Mouse (Mus musculus): ENCODE measurements around the gene Sox11. TPM values are rescaled to one million over a fixed set of nuclear protein-coding genes. Genes with fewer than 3 reads are reported as not detected.

Gene Sox11
- polyA plus RNA-seq, 1 experiment: 18.9 TPM

DNA sequence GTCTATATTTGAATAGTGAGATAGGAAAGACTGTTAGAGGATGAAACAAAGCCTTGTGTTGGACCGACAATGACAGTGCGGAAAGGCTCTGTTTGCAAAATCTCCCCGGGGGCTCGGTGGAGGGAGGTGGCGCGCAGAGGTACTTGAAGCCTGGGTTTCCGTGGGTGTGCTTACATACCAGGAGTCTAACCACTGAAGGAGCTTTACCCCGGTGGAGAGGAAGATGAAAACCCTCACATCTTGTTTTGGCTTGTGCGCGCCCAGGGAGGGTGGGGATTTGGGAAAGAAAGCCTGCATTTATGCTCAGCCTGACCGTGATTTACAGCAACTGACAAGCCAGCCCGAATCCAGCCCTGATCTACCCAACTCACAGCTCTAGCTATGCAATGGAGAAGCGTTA lies 31.7 kb downstream of the Sox11 start:
- no peak for TF ChIP-seq POLR2A (IDR thresholded peaks at IDR 0.05; ENCODE audit: low read depth, low read length)
- no peak for TF ChIP-seq CTCF (IDR thresholded peaks at IDR 0.05; ENCODE audit: borderline replicate concordance, insufficient read depth, low read length)
- no peak overlapping the region for H3K27ac ChIP-seq (ENCODE audit: insufficient read depth, low read length)
- H3K4me1 ChIP-seq (ENCODE audit: control insufficient read depth, insufficient read depth, low read length): no peaks in the 10 kb centered on the region
- no peak overlapping the region for H3K4me3 ChIP-seq (ENCODE audit: insufficient read depth, low read length)

DNA sequence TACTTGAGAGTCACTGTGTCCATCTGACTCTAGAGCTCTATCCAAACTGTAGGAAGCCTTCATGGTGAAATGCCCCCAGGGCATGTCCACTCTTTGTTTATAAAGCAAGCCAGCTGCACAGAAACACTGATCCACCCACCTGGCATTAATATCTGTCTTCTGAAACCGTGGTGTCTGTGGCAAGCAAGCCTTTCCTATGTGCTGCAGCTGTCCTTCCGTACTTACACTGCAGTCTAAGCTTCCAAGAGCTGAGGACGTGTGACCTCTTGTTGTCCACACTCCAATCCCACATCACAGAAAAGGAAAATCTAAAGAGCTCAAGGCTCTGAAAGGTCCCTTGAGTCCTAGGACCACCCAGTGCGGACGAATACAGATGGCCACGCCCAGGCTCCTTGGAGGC lies 32.4 kb downstream of the Sox11 start:
- Histone ChIP-seq H3K4me3 (ENCODE audit: insufficient read depth, low read length) (no peak overlapping the region), H3K4me1 (ENCODE audit: control insufficient read depth, insufficient read depth, low read length) (no peaks in the 10 kb centered on the region), H3K27ac (ENCODE audit: insufficient read depth, low read length) (no peak overlapping the region)
- TF ChIP-seq CTCF (IDR thresholded peaks at IDR 0.05; ENCODE audit: borderline replicate concordance, insufficient read depth, low read length) (no peak), POLR2A (IDR thresholded peaks at IDR 0.05; ENCODE audit: low read depth, low read length) (no peak)

DNA sequence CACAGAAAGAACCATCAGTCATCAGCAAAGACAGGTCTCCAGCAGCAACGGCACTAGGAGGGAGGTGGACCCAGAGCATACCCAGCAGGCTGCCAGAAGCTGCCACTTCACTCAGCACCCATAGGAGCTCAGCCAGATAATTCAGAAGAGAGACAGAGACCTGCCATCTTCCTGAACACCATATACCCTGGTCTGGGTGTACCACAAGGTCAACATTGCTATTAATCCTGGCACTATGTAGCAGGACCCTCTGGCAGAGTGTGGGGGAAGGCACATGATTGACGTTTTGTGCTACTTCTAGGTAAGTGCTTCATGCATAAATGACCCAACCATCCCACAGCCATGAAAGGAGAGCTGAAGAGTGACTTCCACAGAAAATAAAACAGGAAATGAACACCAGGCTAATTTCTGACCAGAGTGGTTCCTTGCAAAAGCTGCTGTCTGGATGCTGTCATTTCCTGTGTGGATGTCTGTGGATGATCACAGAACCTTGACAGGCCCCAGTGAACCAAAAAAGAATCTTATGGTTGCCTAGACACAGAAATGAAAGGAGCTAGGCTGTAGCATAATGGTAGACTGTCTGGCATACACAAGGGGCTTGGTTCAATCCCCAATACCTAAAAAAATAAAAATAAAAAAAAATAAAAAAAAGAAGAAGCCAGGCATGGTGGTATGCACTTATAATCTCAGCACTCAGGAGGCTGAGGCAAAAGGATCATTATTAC lies 37.5 kb downstream of the Sox11 start:
- TF ChIP-seq CTCF (IDR thresholded peaks at IDR 0.05; ENCODE audit: borderline replicate concordance, insufficient read depth, low read length): no peak
- no peak for TF ChIP-seq POLR2A (IDR thresholded peaks at IDR 0.05; ENCODE audit: low read depth, low read length)
- Histone ChIP-seq H3K27ac (ENCODE audit: insufficient read depth, low read length) (no peak overlapping the region), H3K4me1 (ENCODE audit: control insufficient read depth, insufficient read depth, low read length) (no peaks in the 10 kb centered on the region), H3K4me3 (ENCODE audit: insufficient read depth, low read length) (no peak overlapping the region)

GRCm38 (mm10) chr12:27303190-27303589 lies 39.2 kb downstream of the Sox11 start:
- H3K27ac ChIP-seq (ENCODE audit: insufficient read depth, low read length): no peak overlapping the region
- H3K4me3 ChIP-seq (ENCODE audit: insufficient read depth, low read length): no peak overlapping the region
- no peak for TF ChIP-seq POLR2A (IDR thresholded peaks at IDR 0.05; ENCODE audit: low read depth, low read length)
- TF ChIP-seq CTCF (IDR thresholded peaks at IDR 0.05; ENCODE audit: borderline replicate concordance, insufficient read depth, low read length): no peak
- H3K4me1 ChIP-seq (ENCODE audit: control insufficient read depth, insufficient read depth, low read length): no peaks in the 10 kb centered on the region

GRCm38 (mm10) chr12:27298721-27299120 lies 43.7 kb downstream of the Sox11 start:
- no peak for TF ChIP-seq CTCF (IDR thresholded peaks at IDR 0.05; ENCODE audit: borderline replicate concordance, insufficient read depth, low read length)
- no peak for TF ChIP-seq POLR2A (IDR thresholded peaks at IDR 0.05; ENCODE audit: low read depth, low read length)
- Histone ChIP-seq H3K4me3 (ENCODE audit: insufficient read depth, low read length) (no peak overlapping the region), H3K4me1 (ENCODE audit: control insufficient read depth, insufficient read depth, low read length) (peaks cover 5% of the 10 kb centered on the region; the same call in 1 of the 2 replicates), H3K27ac (ENCODE audit: insufficient read depth, low read length) (no peak overlapping the region)

GRCm38 (mm10) chr12:27294191-27294590 lies 48.2 kb downstream of the Sox11 start:
- no peak overlapping the region for H3K27ac ChIP-seq (ENCODE audit: insufficient read depth, low read length)
- H3K4me1 ChIP-seq (ENCODE audit: control insufficient read depth, insufficient read depth, low read length): peaks cover 6% of the 10 kb centered on the region; the same call in 1 of the 2 replicates
- no peak overlapping the region for H3K4me3 ChIP-seq (ENCODE audit: insufficient read depth, low read length)
- no peak for TF ChIP-seq POLR2A (IDR thresholded peaks at IDR 0.05; ENCODE audit: low read depth, low read length)
- no peak for TF ChIP-seq CTCF (IDR thresholded peaks at IDR 0.05; ENCODE audit: borderline replicate concordance, insufficient read depth, low read length)

DNA sequence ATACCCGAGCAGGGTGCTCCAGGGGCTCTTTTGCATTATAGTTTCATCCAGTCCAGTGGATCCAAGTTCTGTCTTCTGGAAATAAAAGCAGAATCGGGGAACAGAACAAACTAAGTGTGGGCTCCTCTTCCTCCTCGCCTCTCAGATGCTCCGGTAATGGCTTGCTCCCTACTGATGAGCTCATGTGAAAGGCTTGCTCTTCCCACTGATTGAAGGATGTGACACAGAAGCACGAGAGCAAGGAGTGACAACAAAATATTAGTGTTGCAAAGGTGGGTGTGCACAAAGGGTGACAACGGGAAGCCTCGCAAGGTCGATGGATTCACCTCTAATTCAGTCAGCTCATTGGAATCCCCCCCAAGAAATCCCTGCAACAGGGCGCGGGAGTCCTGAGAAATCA lies 48.6 kb downstream of the Sox11 start:
- H3K27ac ChIP-seq (ENCODE audit: insufficient read depth, low read length): no peak overlapping the region
- no peak overlapping the region for H3K4me3 ChIP-seq (ENCODE audit: insufficient read depth, low read length)
- H3K4me1 ChIP-seq (ENCODE audit: control insufficient read depth, insufficient read depth, low read length): peaks cover 6% of the 10 kb centered on the region; the same call in 1 of the 2 replicates
- no peak for TF ChIP-seq CTCF (IDR thresholded peaks at IDR 0.05; ENCODE audit: borderline replicate concordance, insufficient read depth, low read length)
- TF ChIP-seq POLR2A (IDR thresholded peaks at IDR 0.05; ENCODE audit: low read depth, low read length): no peak

- no peak for TF ChIP-seq CTCF (IDR thresholded peaks at IDR 0.05; ENCODE audit: borderline replicate concordance, insufficient read depth, low read length)
- no peak for TF ChIP-seq POLR2A (IDR thresholded peaks at IDR 0.05; ENCODE audit: low read depth, low read length)
These were observed 49.2 kb downstream of the Sox11 start for GRCm38 (mm10) chr12:27293208-27293607.

More at GRCm38 (mm10) chr12:27293208-27293607, 49.2 kb downstream of the Sox11 start:
- H3K4me3 ChIP-seq (ENCODE audit: insufficient read depth, low read length): no peak overlapping the region
- no peak overlapping the region for H3K27ac ChIP-seq (ENCODE audit: insufficient read depth, low read length)
- H3K4me1 ChIP-seq (ENCODE audit: control insufficient read depth, insufficient read depth, low read length): peaks cover 6% of the 10 kb centered on the region; the same call in 1 of the 2 replicates

All from embryonic fibroblast, embryonic 13.5 days (primary cell).